Mouse (Mus musculus) embryonic facial prominence, embryonic 10.5 days (tissue): Measurements from ENCODE around the gene Dcst1. TPM values are rescaled to one million over a fixed set of nuclear protein-coding genes. Genes with fewer than 3 reads are reported as not detected.

ENCODE experiments used
- DNase-seq: peaks from one replicate; pipeline ENCODE4 v3.0.0-alpha.2; 2017; ENCODE audit warnings: low spot score
- H3K27ac ChIP-seq: fragments of 300-500 bp; sonication (generic); replicated peaks from 2 replicates; pipeline ENCODE4 v1.5.1; 2016; ENCODE audit warnings: mild to moderate bottlenecking
- H3K27me3 ChIP-seq: fragments of 300-500 bp; sonication (generic); replicated peaks from 2 replicates; pipeline ENCODE4 v1.6.1; 2016; ENCODE audit warnings: low read depth, mild to moderate bottlenecking; ENCODE audit not compliant: poor library complexity, severe bottlenecking
- H3K36me3 ChIP-seq: fragments of 300-500 bp; sonication (generic); replicated peaks from 2 replicates; pipeline ENCODE4 v1.6.1; 2016; ENCODE audit warnings: mild to moderate bottlenecking, moderate library complexity
- H3K4me1 ChIP-seq: fragments of 300-500 bp; sonication (generic); 2 replicates; pipeline ENCODE4 v1.6.1; 2016
- H3K4me3 ChIP-seq: fragments of 300-500 bp; sonication (generic); 2 replicates; pipeline ENCODE4 v1.5.1; 2016; ENCODE audit warnings: mild to moderate bottlenecking, moderate library complexity
- H3K9me3 ChIP-seq: fragments of 300-500 bp; sonication (generic); 2 replicates; pipeline ENCODE4 v1.6.1; 2016; ENCODE audit warnings: mild to moderate bottlenecking
- WGBS: fragments of 180-500 bp; shearing (Covaris S2); methylation state at CpG from one replicate; pipeline ENCODE4 v1.1.7; 2016; 5-methylcytosine and 5-hydroxymethylcytosine counted together
- polyA plus RNA-seq: library from polyadenylated mRNA; unstranded; fragments of >200 nt; fragmentation: Nextera tagmentation; extraction: Ambion mirVana; gene quantifications from 2 replicates; pipeline ENCODE4 v1.2.1, GENCODE M21; 2016

Dcst1 gene
- polyA plus RNA-seq, 1 experiment from 2014 or later = 0.47 TPM

DNA sequence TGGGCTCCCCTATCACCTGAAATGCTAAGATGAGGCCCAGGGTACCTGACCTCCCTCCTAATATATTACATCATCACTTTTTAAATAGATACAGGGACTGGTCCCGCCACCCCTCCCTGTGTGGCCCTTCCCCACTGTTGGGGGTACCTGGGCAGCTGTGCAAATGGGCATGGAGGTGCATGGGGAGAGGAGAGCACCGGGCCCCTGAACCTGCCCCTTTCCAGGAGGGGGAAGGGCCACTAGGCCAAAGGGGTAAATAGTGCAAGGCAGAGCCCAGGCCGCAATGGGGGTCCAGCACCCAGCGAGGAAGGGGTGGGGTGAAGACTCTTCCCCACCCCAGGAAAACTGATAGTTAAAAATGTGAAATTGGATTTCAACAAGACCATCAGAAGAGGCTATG lies 12.8 kb upstream of the Dcst1 start:
- no peak for DNase-seq
- Histone ChIP-seq H3K9me3 (no peaks in the 10 kb centered on the region), H3K27ac (peak overlapping the region; percentile 92), H3K27me3 (0 out of 2 replicates have a peak, but pooled peaks cover 3% of the 10 kb centered on the region), H3K4me1 (peaks cover 31% of the 10 kb centered on the region), H3K4me3 (peak overlapping the region; percentile 74), H3K36me3 (peaks cover 18% of the 10 kb centered on the region)
- 65% methylated on average over 4 of the region's 4 CpGs for WGBS

- no peaks in the 10 kb centered on the region for H3K27me3 ChIP-seq
- no peak overlapping the region for H3K4me3 ChIP-seq
- H3K4me1 ChIP-seq = peaks cover 21% of the 10 kb centered on the region
- no peaks in the 10 kb centered on the region for H3K36me3 ChIP-seq
- DNase-seq = no peak
- 46% methylated on average over 5 of the region's 5 CpGs for WGBS
- H3K27ac ChIP-seq = no peak overlapping the region
- H3K9me3 ChIP-seq = no peaks in the 10 kb centered on the region
These were observed 8.7 kb upstream of the Dcst1 start for GRCm38 (mm10) chr3:89373581-89374231.

- 63% methylated on average over 11 of the region's 11 CpGs for WGBS
These were observed 2.3 kb upstream of the Dcst1 start for GRCm38 (mm10) chr3:89367338-89367737.

DNA sequence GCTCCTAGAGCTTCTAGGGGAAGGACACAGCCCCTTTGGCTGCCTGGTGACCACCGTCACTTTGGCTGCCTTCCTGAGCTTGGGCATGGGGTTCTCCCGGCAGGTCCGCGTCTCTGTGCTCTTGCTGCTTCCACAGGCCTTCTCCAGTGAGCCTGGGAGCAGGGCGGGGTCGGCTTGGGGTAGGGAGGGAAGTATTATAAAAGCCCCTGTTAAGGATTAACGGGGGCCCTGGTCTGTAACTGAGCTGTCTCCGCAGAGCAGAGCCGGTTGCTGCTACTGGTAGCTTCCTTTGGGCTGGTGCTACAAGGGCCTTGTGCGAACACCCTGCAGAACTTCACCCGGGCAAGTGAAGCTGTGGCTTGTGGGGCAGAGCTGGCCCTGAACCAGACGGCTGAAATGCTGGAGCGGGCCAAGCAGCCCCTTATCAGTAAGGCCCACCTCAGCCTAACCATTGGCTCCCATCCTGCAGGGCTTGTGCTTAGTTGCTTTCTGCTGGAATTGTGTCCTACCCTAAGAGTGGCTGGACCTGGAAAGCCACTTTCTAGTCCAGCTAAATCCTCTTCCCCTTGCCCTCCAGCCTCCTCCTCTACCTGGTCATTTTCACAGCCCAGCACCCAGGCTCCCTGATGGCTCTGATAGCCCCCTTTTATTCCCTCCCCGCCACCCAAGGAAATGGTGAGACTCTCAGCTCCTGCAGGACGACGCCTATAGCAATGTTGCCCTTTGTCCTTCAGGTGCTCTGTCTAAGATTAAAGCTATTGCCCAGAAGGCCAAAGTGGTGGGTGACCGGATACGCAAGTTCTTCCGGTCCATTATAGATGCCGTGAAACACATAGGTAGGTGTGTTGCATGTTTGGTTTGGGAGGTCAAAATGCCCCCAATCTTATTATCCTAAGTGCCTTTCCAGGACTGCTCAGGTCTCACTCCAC lies 697 bp upstream of the Dcst1 start:
- H3K36me3 ChIP-seq = no peaks in the 10 kb centered on the region
- no peak overlapping the region for H3K4me3 ChIP-seq
- H3K27me3 ChIP-seq = 0 out of 2 replicates have a peak, but pooled peaks cover 17% of the 10 kb centered on the region
- DNase-seq = no peak
- H3K9me3 ChIP-seq = no peaks in the 10 kb centered on the region
- 79% methylated on average over 20 of the region's 20 CpGs for WGBS
- H3K4me1 ChIP-seq = peaks cover 16% of the 10 kb centered on the region
- no peak overlapping the region for H3K27ac ChIP-seq

More at GRCm38 (mm10) chr3:89367338-89367737, 2.3 kb upstream of the Dcst1 start:
- Histone ChIP-seq H3K27me3 (0 out of 2 replicates have a peak, but pooled peaks cover 17% of the 10 kb centered on the region), H3K36me3 (no peaks in the 10 kb centered on the region), H3K27ac (no peak overlapping the region), H3K4me1 (peaks cover 16% of the 10 kb centered on the region), H3K9me3 (no peaks in the 10 kb centered on the region), H3K4me3 (no peak overlapping the region)
- DNase-seq = no peak

GRCm38 (mm10) chr3:89364631-89365030 lies 422 bp downstream of the Dcst1 start:
- H3K9me3 ChIP-seq = no peaks in the 10 kb centered on the region
- no peak overlapping the region for H3K27ac ChIP-seq
- 0 out of 2 replicates have a peak, but pooled peaks cover 17% of the 10 kb centered on the region for H3K27me3 ChIP-seq
- no peak for DNase-seq
- no peak overlapping the region for H3K4me3 ChIP-seq
- H3K36me3 ChIP-seq = no peaks in the 10 kb centered on the region
- H3K4me1 ChIP-seq = peaks cover 16% of the 10 kb centered on the region
- WGBS = 60% methylated on average over 8 of the region's 8 CpGs

GRCm38 (mm10) chr3:89361675-89362074 lies 3.4 kb downstream of the Dcst1 start, which contains the start of gene Dcst2:
Gene Dcst2 (plus strand): TSS chr3:89361975.
- H3K36me3 ChIP-seq = no peaks in the 10 kb centered on the region
- H3K9me3 ChIP-seq = no peaks in the 10 kb centered on the region
- H3K4me3 ChIP-seq = no peak within 1 kb of the TSS
- H3K4me1 ChIP-seq = peaks cover 5% of the 10 kb centered on the region; the same call in 1 of the 2 replicates
- H3K27me3 ChIP-seq = 0 out of 2 replicates have a peak, but pooled peaks cover 15% of the 10 kb centered on the region
- 86% methylated on average over 7 of the region's 7 CpGs for WGBS
- no peak for DNase-seq
- no peak within 1 kb of the TSS for H3K27ac ChIP-seq

GRCm38 (mm10) chr3:89360237-89360636 lies 4.8 kb downstream of the Dcst1 start:
- H3K9me3 ChIP-seq = no peaks in the 10 kb centered on the region
- peaks cover 2% of the 10 kb centered on the region; the same call in 1 of the 2 replicates for H3K4me1 ChIP-seq
- no peak overlapping the region for H3K4me3 ChIP-seq
- WGBS = 78% methylated on average over 3 of the region's 3 CpGs
- H3K27me3 ChIP-seq = peaks cover 14% of the 10 kb centered on the region; the same call in 1 of the 2 replicates
- H3K36me3 ChIP-seq = no peaks in the 10 kb centered on the region
- DNase-seq = no peak
- H3K27ac ChIP-seq = no peak overlapping the region

GRCm38 (mm10) chr3:89359630-89360029 lies 5.4 kb downstream of the Dcst1 start:
- WGBS = 76% methylated on average over 6 of the region's 6 CpGs
- Histone ChIP-seq H3K9me3 (no peaks in the 10 kb centered on the region), H3K36me3 (no peaks in the 10 kb centered on the region), H3K4me3 (no peak overlapping the region), H3K27ac (no peak overlapping the region), H3K27me3 (peaks cover 13% of the 10 kb centered on the region; the same call in 1 of the 2 replicates), H3K4me1 (peaks cover 6% of the 10 kb centered on the region)
- no peak for DNase-seq

GRCm38 (mm10) chr3:89356029-89356428 lies 9.0 kb downstream of the Dcst1 start:
- 73% methylated on average over 9 of the region's 9 CpGs for WGBS
- Histone ChIP-seq H3K4me3 (no peak overlapping the region), H3K36me3 (no peaks in the 10 kb centered on the region), H3K27ac (no peak overlapping the region), H3K9me3 (no peaks in the 10 kb centered on the region), H3K4me1 (peaks cover 20% of the 10 kb centered on the region), H3K27me3 (peaks cover 44% of the 10 kb centered on the region)
- no peak for DNase-seq

DNA sequence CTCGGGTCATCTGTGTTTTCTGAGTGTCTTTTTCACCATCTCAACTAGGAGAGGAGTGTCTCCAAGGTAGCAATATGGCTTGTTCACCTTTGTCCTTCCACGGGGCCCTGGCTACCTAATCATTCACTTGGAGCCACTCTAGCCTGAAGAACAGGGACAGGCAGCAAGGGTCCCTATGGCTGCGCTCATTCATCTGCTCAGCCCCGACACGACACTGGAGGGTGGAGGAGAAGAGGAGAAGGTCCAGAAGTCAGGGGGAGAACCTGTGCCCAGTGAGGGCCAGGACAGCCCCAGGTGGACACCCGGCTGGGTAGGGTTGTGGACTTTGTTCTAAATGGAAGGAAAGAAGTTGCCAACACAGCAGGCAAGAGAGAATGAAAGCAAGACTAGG lies 9.5 kb downstream of the Dcst1 start:
- no peak overlapping the region for H3K27ac ChIP-seq
- H3K9me3 ChIP-seq = no peaks in the 10 kb centered on the region
- DNase-seq = no peak
- H3K4me3 ChIP-seq = no peak overlapping the region
- H3K4me1 ChIP-seq = peaks cover 23% of the 10 kb centered on the region
- peaks cover 50% of the 10 kb centered on the region for H3K27me3 ChIP-seq
- no peaks in the 10 kb centered on the region for H3K36me3 ChIP-seq
- 85% methylated on average over 6 of the region's 6 CpGs for WGBS

DNA sequence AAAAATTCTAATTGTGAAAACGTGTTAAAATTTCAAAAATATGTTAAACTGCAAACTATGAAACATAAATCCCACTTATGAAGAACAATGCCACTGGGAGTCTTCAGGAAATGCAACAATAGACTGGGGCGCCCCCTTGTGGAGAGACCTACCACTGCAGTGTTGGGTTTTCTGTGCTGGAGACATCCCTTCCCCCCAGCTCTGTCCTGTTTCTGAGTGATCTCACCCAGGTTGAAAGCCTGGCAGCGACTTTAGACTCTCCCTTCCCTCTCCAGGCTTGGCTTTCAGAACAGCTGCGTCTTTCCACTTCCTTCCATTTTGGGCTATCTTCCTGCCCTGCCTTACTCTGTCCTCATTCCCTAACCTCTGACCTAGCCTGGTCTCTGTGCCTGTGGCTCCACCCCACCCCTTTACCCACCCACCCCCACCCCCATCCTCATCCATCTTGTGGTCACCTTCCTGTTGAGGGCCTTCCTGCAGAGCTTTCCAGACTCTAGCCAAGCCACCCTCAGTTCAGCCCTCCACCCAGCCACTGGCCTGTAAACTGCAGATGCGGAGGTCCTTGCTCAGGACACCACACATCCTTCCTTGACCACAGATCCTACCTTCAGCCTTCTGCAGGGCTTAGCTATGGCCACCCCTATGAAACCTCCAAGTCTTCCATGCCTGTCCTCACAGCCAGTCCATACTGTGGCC lies 10.1 kb downstream of the Dcst1 start:
- no peak overlapping the region for H3K4me3 ChIP-seq
- no peaks in the 10 kb centered on the region for H3K9me3 ChIP-seq
- 18% methylated on average over 5 of the region's 5 CpGs for WGBS
- H3K27ac ChIP-seq = no peak overlapping the region
- no peaks in the 10 kb centered on the region for H3K36me3 ChIP-seq
- peaks cover 55% of the 10 kb centered on the region for H3K27me3 ChIP-seq
- peak; percentile 87 for DNase-seq
- peaks cover 28% of the 10 kb centered on the region for H3K4me1 ChIP-seq

DNA sequence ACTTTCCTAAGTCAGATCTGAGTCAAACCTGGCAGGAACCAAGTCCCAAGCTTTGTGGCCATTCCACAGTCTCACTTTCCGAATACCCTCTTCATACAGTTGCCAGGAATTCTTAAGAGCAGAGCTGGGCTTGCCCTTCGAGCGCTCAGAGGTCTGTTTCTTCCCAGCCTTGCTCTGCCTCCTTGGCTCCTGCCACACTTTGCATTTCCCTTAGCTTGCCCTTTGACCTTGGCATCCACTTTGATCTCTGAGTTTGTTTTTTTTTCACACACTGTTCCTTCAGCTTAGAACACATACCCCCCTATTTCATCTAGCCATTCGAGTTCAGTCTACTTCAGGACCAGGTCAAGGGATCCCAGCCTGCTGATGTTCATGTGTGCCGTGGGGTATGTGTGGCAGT lies 13.8 kb downstream of the Dcst1 start:
- no peak for DNase-seq
- peaks cover 51% of the 10 kb centered on the region for H3K4me1 ChIP-seq

More for the DNA sequence above, 13.8 kb downstream of the Dcst1 start:
- Histone ChIP-seq H3K4me3 (no peak overlapping the region), H3K27ac (no peak overlapping the region), H3K27me3 (peaks cover 83% of the 10 kb centered on the region), H3K9me3 (no peaks in the 10 kb centered on the region), H3K36me3 (peaks cover 8% of the 10 kb centered on the region)
- 46% methylated on average over 5 of the region's 5 CpGs for WGBS
